Mouse (Mus musculus): ENCODE results near the gene Gin1. TPM values are rescaled to one million over a fixed set of nuclear protein-coding genes. Genes with fewer than 3 reads are reported as not detected.

The Gin1 gene
- polyA plus RNA-seq, 1 experiment: 2.9 TPM

DNA sequence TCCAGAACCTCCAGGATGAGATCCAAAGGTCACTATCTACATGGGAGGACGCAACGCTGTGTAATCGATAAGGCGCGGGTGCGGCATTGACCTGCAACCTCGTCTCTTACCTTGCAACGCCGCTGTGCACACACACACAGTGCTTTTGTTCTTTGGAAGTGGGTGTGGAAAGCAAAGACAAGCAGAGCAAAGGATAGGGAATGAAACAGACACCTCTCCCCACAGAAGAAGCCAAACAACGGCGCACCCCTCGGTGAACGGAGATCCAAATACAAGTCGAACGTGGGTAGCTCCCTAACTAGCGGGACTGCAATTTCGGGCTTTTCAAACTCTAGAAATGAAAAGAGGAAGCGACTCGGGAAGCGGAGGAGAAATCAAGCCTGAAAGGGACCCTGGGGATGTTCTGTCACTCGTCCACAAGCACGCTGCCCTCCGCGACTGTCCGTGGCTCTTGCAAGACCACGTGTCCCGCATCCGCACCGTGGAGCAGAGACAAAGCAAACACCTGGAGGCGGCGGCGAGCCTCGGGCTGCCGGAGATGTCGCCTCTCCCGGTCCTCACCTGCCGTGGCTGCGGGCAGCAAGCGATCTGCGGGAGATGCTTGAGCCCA, 573 bp upstream of the Gin1 start:
- no peak for TF ChIP-seq POLR2A (IDR thresholded peaks at IDR 0.05; ENCODE audit: low read depth, low read length)
- TF ChIP-seq CTCF (conservative IDR thresholded peaks at IDR 0.05; ENCODE audit: insufficient read depth, insufficient read length, low read depth, low read length): no peak
- peak; percentile 22 for DNase-seq
- H3K27ac ChIP-seq (ENCODE audit: insufficient read depth, low read depth, low read length): peak overlapping the region; percentile 9; the same call in 1 of the 2 replicates
- WGBS: under 1% methylated on average over 40 of the region's 40 CpGs
- H3K27me3 ChIP-seq (replicated peaks; ENCODE audit: control insufficient read depth, insufficient read depth, low read length): no peaks in the 10 kb centered on the region
- no peaks in the 10 kb centered on the region for H3K36me3 ChIP-seq (ENCODE audit: control insufficient read depth, insufficient read depth, low read length)
- peaks cover 4% of the 10 kb centered on the region; the same call in 1 of the 2 replicates for H3K4me1 ChIP-seq (ENCODE audit: control insufficient read depth, insufficient read depth, low read length)
- H3K4me3 ChIP-seq (ENCODE audit: insufficient read depth, low read depth, low read length): peak overlapping the region; percentile 87

GRCm38 (mm10) chr1:97771118-97771517, 1.1 kb downstream of the Gin1 start:
- Histone ChIP-seq H3K4me1 (ENCODE audit: control insufficient read depth, insufficient read depth, low read length) (peaks cover 4% of the 10 kb centered on the region; the same call in 1 of the 2 replicates), H3K27me3 (replicated peaks; ENCODE audit: control insufficient read depth, insufficient read depth, low read length) (no peaks in the 10 kb centered on the region), H3K27ac (ENCODE audit: insufficient read depth, low read depth, low read length) (no peak overlapping the region), H3K4me3 (ENCODE audit: insufficient read depth, low read depth, low read length) (no peak overlapping the region), H3K36me3 (ENCODE audit: control insufficient read depth, insufficient read depth, low read length) (no peaks in the 10 kb centered on the region)
- TF ChIP-seq CTCF (conservative IDR thresholded peaks at IDR 0.05; ENCODE audit: insufficient read depth, insufficient read length, low read depth, low read length) (no peak), POLR2A (IDR thresholded peaks at IDR 0.05; ENCODE audit: low read depth, low read length) (no peak)
- no peak for DNase-seq
- 41% methylated on average over 7 of the region's 7 CpGs for WGBS

GRCm38 (mm10) chr1:97771727-97772126, 1.8 kb downstream of the Gin1 start:
- H3K27ac ChIP-seq (ENCODE audit: insufficient read depth, low read depth, low read length): no peak overlapping the region
- H3K27me3 ChIP-seq (replicated peaks; ENCODE audit: control insufficient read depth, insufficient read depth, low read length): no peaks in the 10 kb centered on the region
- H3K36me3 ChIP-seq (ENCODE audit: control insufficient read depth, insufficient read depth, low read length): no peaks in the 10 kb centered on the region
- DNase-seq: no peak
- peaks cover 4% of the 10 kb centered on the region; the same call in 1 of the 2 replicates for H3K4me1 ChIP-seq (ENCODE audit: control insufficient read depth, insufficient read depth, low read length)
- TF ChIP-seq POLR2A (IDR thresholded peaks at IDR 0.05; ENCODE audit: low read depth, low read length) (no peak), CTCF (conservative IDR thresholded peaks at IDR 0.05; ENCODE audit: insufficient read depth, insufficient read length, low read depth, low read length) (no peak)
- WGBS: 93% methylated on average over 5 of the region's 5 CpGs
- no peak overlapping the region for H3K4me3 ChIP-seq (ENCODE audit: insufficient read depth, low read depth, low read length)

GRCm38 (mm10) chr1:97773362-97773761, 3.4 kb downstream of the Gin1 start:
- H3K4me1 ChIP-seq (ENCODE audit: control insufficient read depth, insufficient read depth, low read length): peaks cover 4% of the 10 kb centered on the region; the same call in 1 of the 2 replicates
- no peak for DNase-seq
- WGBS: 89% methylated on average over 6 of the region's 6 CpGs
- H3K36me3 ChIP-seq (ENCODE audit: control insufficient read depth, insufficient read depth, low read length): no peaks in the 10 kb centered on the region; the same call in 1 of the 2 replicates
- no peak overlapping the region for H3K27ac ChIP-seq (ENCODE audit: insufficient read depth, low read depth, low read length)
- TF ChIP-seq POLR2A (IDR thresholded peaks at IDR 0.05; ENCODE audit: low read depth, low read length): no peak
- TF ChIP-seq CTCF (conservative IDR thresholded peaks at IDR 0.05; ENCODE audit: insufficient read depth, insufficient read length, low read depth, low read length): no peak
- no peaks in the 10 kb centered on the region for H3K27me3 ChIP-seq (replicated peaks; ENCODE audit: control insufficient read depth, insufficient read depth, low read length)
- H3K4me3 ChIP-seq (ENCODE audit: insufficient read depth, low read depth, low read length): no peak overlapping the region

GRCm38 (mm10) chr1:97773973-97774372, 4.0 kb downstream of the Gin1 start:
- WGBS: 95% methylated on average over 2 of the region's 2 CpGs
- no peak overlapping the region for H3K4me3 ChIP-seq (ENCODE audit: insufficient read depth, low read depth, low read length)
- H3K4me1 ChIP-seq (ENCODE audit: control insufficient read depth, insufficient read depth, low read length): peaks cover 4% of the 10 kb centered on the region; the same call in 1 of the 2 replicates
- no peak for DNase-seq
- H3K27me3 ChIP-seq (replicated peaks; ENCODE audit: control insufficient read depth, insufficient read depth, low read length): no peaks in the 10 kb centered on the region
- TF ChIP-seq CTCF (conservative IDR thresholded peaks at IDR 0.05; ENCODE audit: insufficient read depth, insufficient read length, low read depth, low read length) (no peak), POLR2A (IDR thresholded peaks at IDR 0.05; ENCODE audit: low read depth, low read length) (no peak)
- H3K27ac ChIP-seq (ENCODE audit: insufficient read depth, low read depth, low read length): no peak overlapping the region
- H3K36me3 ChIP-seq (ENCODE audit: control insufficient read depth, insufficient read depth, low read length): no peaks in the 10 kb centered on the region; the same call in 1 of the 2 replicates

DNA sequence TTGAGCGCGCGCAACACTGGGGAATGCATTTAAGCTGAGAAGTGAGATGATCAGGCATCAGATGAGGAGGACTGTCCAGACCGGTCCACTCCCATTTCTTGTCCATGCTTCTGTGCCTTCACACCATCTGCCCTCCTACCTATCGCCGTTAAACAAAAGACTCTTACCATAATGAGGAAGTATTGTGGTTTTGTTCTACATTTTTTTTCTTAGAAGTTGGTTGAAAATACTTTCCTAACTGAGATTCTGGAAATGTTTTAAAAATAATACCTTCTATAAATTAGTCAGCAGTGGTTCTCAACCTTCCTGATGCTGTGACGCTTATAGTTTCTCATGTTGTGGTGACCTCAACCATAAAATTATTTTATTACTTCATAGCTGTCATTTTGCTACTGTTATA, 11.7 kb downstream of the Gin1 start:
- no peaks in the 10 kb centered on the region for H3K27me3 ChIP-seq (replicated peaks; ENCODE audit: control insufficient read depth, insufficient read depth, low read length)
- no peaks in the 10 kb centered on the region for H3K4me1 ChIP-seq (ENCODE audit: control insufficient read depth, insufficient read depth, low read length)
- WGBS: 93% methylated on average over 7 of the region's 7 CpGs
- H3K36me3 ChIP-seq (ENCODE audit: control insufficient read depth, insufficient read depth, low read length): no peaks in the 10 kb centered on the region; the same call in 1 of the 2 replicates
- no peak overlapping the region for H3K4me3 ChIP-seq (ENCODE audit: insufficient read depth, low read depth, low read length)
- no peak for TF ChIP-seq CTCF (conservative IDR thresholded peaks at IDR 0.05; ENCODE audit: insufficient read depth, insufficient read length, low read depth, low read length)
- TF ChIP-seq POLR2A (IDR thresholded peaks at IDR 0.05; ENCODE audit: low read depth, low read length): no peak
- H3K27ac ChIP-seq (ENCODE audit: insufficient read depth, low read depth, low read length): no peak overlapping the region
- DNase-seq: no peak

- WGBS: 83% methylated on average over 7 of the region's 7 CpGs
- no peaks in the 10 kb centered on the region; the same call in 1 of the 2 replicates for H3K36me3 ChIP-seq (ENCODE audit: control insufficient read depth, insufficient read depth, low read length)
- H3K4me1 ChIP-seq (ENCODE audit: control insufficient read depth, insufficient read depth, low read length): no peaks in the 10 kb centered on the region
- no peak for DNase-seq
- H3K4me3 ChIP-seq (ENCODE audit: insufficient read depth, low read depth, low read length): no peak overlapping the region
- no peaks in the 10 kb centered on the region for H3K27me3 ChIP-seq (replicated peaks; ENCODE audit: control insufficient read depth, insufficient read depth, low read length)
- TF ChIP-seq POLR2A (IDR thresholded peaks at IDR 0.05; ENCODE audit: low read depth, low read length) (no peak), CTCF (conservative IDR thresholded peaks at IDR 0.05; ENCODE audit: insufficient read depth, insufficient read length, low read depth, low read length) (no peak)
- H3K27ac ChIP-seq (ENCODE audit: insufficient read depth, low read depth, low read length): no peak overlapping the region
Measured at GRCm38 (mm10) chr1:97784928-97785327, 15.0 kb downstream of the Gin1 start.

Measured in kidney, adult 2 months (tissue).